Mouse (Mus musculus) thymus, postnatal 10 days (tissue): ENCODE results near the gene Pax1.

Source experiments
- DNase-seq, 2 experiments: peaks; one replicate each; pipeline ENCODE4 v3.0.0; 2021; ENCODE audit warnings: low spot score in 2 of 2

Pax1 gene

GRCm38 (mm10) chr2:147372947-147373666 is 11.4 kb downstream of the Pax1 start:
- no peak for DNase-seq

- no peak for DNase-seq
These were observed 11.9 kb downstream of the Pax1 start for GRCm38 (mm10) chr2:147373667-147374007.

GRCm38 (mm10) chr2:147374245-147374644 is 12.5 kb downstream of the Pax1 start:
- DNase-seq: no peak

- no peak for DNase-seq
These were observed 13.4 kb downstream of the Pax1 start for GRCm38 (mm10) chr2:147375019-147375715.

- no peak for DNase-seq
These were observed 17.2 kb downstream of the Pax1 start for GRCm38 (mm10) chr2:147378934-147379333.

- no peak for DNase-seq
These were observed 21.6 kb downstream of the Pax1 start for GRCm38 (mm10) chr2:147383373-147383772.

GRCm38 (mm10) chr2:147386949-147387348 is 25.2 kb downstream of the Pax1 start:
- DNase-seq: no peak

- no peak for DNase-seq
These were observed 47.6 kb downstream of the Pax1 start for GRCm38 (mm10) chr2:147409323-147409722.

- no peak for DNase-seq
These were observed 53.3 kb downstream of the Pax1 start for GRCm38 (mm10) chr2:147415037-147415436.

- no peak for DNase-seq
These were observed 63.0 kb downstream of the Pax1 start for GRCm38 (mm10) chr2:147424582-147425255.

GRCm38 (mm10) chr2:147429607-147430356 is 68.1 kb downstream of the Pax1 start:
- DNase-seq: no peak

GRCm38 (mm10) chr2:147433120-147433519 is 71.4 kb downstream of the Pax1 start:
- DNase-seq: no peak
